Mouse (Mus musculus) lung, adult 2 months (tissue): ENCODE measurements around the gene Gm7544.

Source experiments
- CTCF ChIP-seq: fragments of 200-500 bp; IDR thresholded peaks from 2 replicates; pipeline ENCODE4 v1.5.1; 2011; ENCODE audit warnings: mild to moderate bottlenecking, low read length, control low read depth; ENCODE audit not compliant: insufficient read depth
- POLR2A ChIP-seq: fragments of 200-500 bp; IDR thresholded peaks from 2 replicates; pipeline ENCODE4 v1.6.1; 2011; ENCODE audit warnings: low read depth, mild to moderate bottlenecking, control low read depth, low read length, borderline replicate concordance; ENCODE audit errors: extremely low read depth

- no peak for TF ChIP-seq POLR2A
- no peak for TF ChIP-seq CTCF
Observed at GRCm38 (mm10) chr1:82973901-82974300, 18.1 kb upstream of the Gm7544 start.
